Mouse (Mus musculus) liver, embryonic 11.5 days (tissue): ENCODE results near the gene Mid1. TPM values are rescaled to one million over a fixed set of nuclear protein-coding genes. Genes with fewer than 3 reads are reported as not detected.
A peak's percentile ranks its signal among the peaks of the same experiment; 100 is the strongest.
"Not testable (repeated sequence)": the region's sequence is repeated elsewhere in the genome, so short reads cannot be mapped to it uniquely, and the experiment has no call there.

Source experiments
- ATAC-seq: fragments of 200-750 bp; cut with Nextera tagmentation; replicated peaks from 2 replicates; pipeline ENCODE4 v1.8.0; 2017; ENCODE audit warnings: moderate number of reproducible peaks, mild to moderate bottlenecking, moderate TSS enrichment, moderate library complexity; ENCODE audit not compliant: low FRiP score
- DNase-seq: peaks from one replicate; pipeline ENCODE4 v3.0.0-alpha.2; 2017; ENCODE audit warnings: low spot score
- H3K27ac ChIP-seq: fragments of 300-500 bp; sonication (generic); 2 replicates; pipeline ENCODE4 v1.5.1; 2014; ENCODE audit warnings: mild to moderate bottlenecking, low read depth, low read length, control low read depth
- H3K27me3 ChIP-seq: fragments of 300-500 bp; sonication (generic); replicated peaks from 2 replicates; pipeline ENCODE4 v1.6.1; 2014; ENCODE audit warnings: low read length, mixed read lengths; ENCODE audit not compliant: control insufficient read depth, insufficient read depth
- H3K36me3 ChIP-seq: fragments of 300-500 bp; sonication (generic); 2 replicates; pipeline ENCODE4 v1.6.1; 2014; ENCODE audit warnings: mild to moderate bottlenecking, low read length, moderate library complexity, mixed read lengths; ENCODE audit not compliant: control insufficient read depth, insufficient read depth
- H3K4me1 ChIP-seq: fragments of 300-500 bp; sonication (generic); replicated peaks from 2 replicates; pipeline ENCODE4 v1.6.1; 2014; ENCODE audit warnings: low read length, mixed read lengths; ENCODE audit not compliant: control insufficient read depth, insufficient read depth
- H3K4me2 ChIP-seq: fragments of 300-500 bp; sonication (generic); 2 replicates; pipeline ENCODE4 v1.6.1; 2014; ENCODE audit warnings: mild to moderate bottlenecking, control low read depth, moderate library complexity
- H3K4me3 ChIP-seq: fragments of 300-500 bp; sonication (generic); 2 replicates; pipeline ENCODE4 v1.5.1; 2014; ENCODE audit warnings: low read depth, low read length, control low read depth
- H3K9ac ChIP-seq: fragments of 300-500 bp; sonication (generic); 2 replicates; pipeline ENCODE4 v1.6.1; 2014; ENCODE audit warnings: low read depth, low read length, control low read depth
- H3K9me3 ChIP-seq: fragments of 300-500 bp; sonication (generic); 2 replicates; pipeline ENCODE4 v1.6.1; 2016; ENCODE audit warnings: low read length, inconsistent platforms, mixed read lengths; ENCODE audit not compliant: control insufficient read depth
- WGBS: fragments of 180-500 bp; shearing (Covaris S2); extraction: QIAGEN DNeasy Blood & Tissue Kit; methylation state at CpG from one replicate; pipeline ENCODE4 v1.1.7; 2014; 5-methylcytosine and 5-hydroxymethylcytosine counted together
- polyA plus RNA-seq: library from polyadenylated mRNA; unstranded; fragments of >200 nt; fragmentation: Nextera tagmentation; extraction: Ambion mirVana; gene quantifications from 2 replicates; pipeline ENCODE4 v1.2.1, GENCODE M21; 2014

Gene Mid1
- polyA plus RNA-seq, 1 experiment from 2014 or later: 6.7 TPM

- not testable (repeated sequence) for ATAC-seq, H3K9ac ChIP-seq, H3K4me2 ChIP-seq, H3K27ac ChIP-seq, H3K4me1 ChIP-seq, H3K4me3 ChIP-seq, H3K27me3 ChIP-seq, DNase-seq
- WGBS: 82% methylated on average over 6 of the region's 6 CpGs
- Histone ChIP-seq H3K36me3 (peaks cover 51% of the 10 kb centered on the region), H3K9me3 (peaks cover 46% of the 10 kb centered on the region)
These were observed 295.2 kb downstream of the Mid1 start for GRCm38 (mm10) chrX:169980203-169980556.

GRCm38 (mm10) chrX:169980809-169981289 lies 295.9 kb downstream of the Mid1 start:
- DNase-seq (peak; percentile 46), ATAC-seq (0 out of 2 replicates have a peak, but pooled peaks have one; percentile 8)
- Histone ChIP-seq H3K4me2 (no peak overlapping the region), H3K36me3 (peaks cover 51% of the 10 kb centered on the region), H3K4me3 (no peak overlapping the region), H3K9me3 (peaks cover 50% of the 10 kb centered on the region), H3K4me1 (no peaks in the 10 kb centered on the region), H3K27ac (no peak overlapping the region), H3K9ac (no peak overlapping the region), H3K27me3 (no peaks in the 10 kb centered on the region)
- WGBS: 76% methylated on average over 12 of the region's 12 CpGs

GRCm38 (mm10) chrX:169981761-169982181 lies 296.8 kb downstream of the Mid1 start:
- H3K36me3 ChIP-seq: peaks cover 57% of the 10 kb centered on the region
- WGBS: 82% methylated on average over 19 of the region's 19 CpGs
- peak; percentile 58 for DNase-seq
- not testable (repeated sequence) for H3K4me1 ChIP-seq, H3K27me3 ChIP-seq, H3K27ac ChIP-seq, H3K4me3 ChIP-seq, H3K9ac ChIP-seq, H3K4me2 ChIP-seq, ATAC-seq
- peaks cover 56% of the 10 kb centered on the region for H3K9me3 ChIP-seq

GRCm38 (mm10) chrX:169982606-169983400 lies 297.8 kb downstream of the Mid1 start:
- peaks cover 62% of the 10 kb centered on the region for H3K36me3 ChIP-seq
- H3K27ac ChIP-seq, H3K4me2 ChIP-seq, DNase-seq, ATAC-seq, H3K4me1 ChIP-seq, H3K27me3 ChIP-seq, H3K4me3 ChIP-seq, H3K9ac ChIP-seq: not testable (repeated sequence)
- H3K9me3 ChIP-seq: peaks cover 62% of the 10 kb centered on the region
- 88% methylated on average over 23 of the region's 23 CpGs for WGBS

GRCm38 (mm10) chrX:169983401-169984165 lies 298.6 kb downstream of the Mid1 start:
- Histone ChIP-seq H3K9me3 (peaks cover 61% of the 10 kb centered on the region), H3K36me3 (peaks cover 61% of the 10 kb centered on the region)
- H3K27ac ChIP-seq, H3K4me2 ChIP-seq, H3K9ac ChIP-seq, H3K4me1 ChIP-seq, ATAC-seq, H3K27me3 ChIP-seq, H3K4me3 ChIP-seq: not testable (repeated sequence)
- WGBS: 87% methylated on average over 19 of the region's 19 CpGs
- peak; percentile 53 for DNase-seq

GRCm38 (mm10) chrX:169984331-169984730 lies 299.3 kb downstream of the Mid1 start:
- peaks cover 63% of the 10 kb centered on the region for H3K9me3 ChIP-seq
- ATAC-seq, H3K4me2 ChIP-seq, H3K27ac ChIP-seq, H3K4me1 ChIP-seq, DNase-seq, H3K27me3 ChIP-seq, H3K4me3 ChIP-seq, H3K9ac ChIP-seq: not testable (repeated sequence)
- H3K36me3 ChIP-seq: peaks cover 68% of the 10 kb centered on the region
- 86% methylated on average over 7 of the region's 7 CpGs for WGBS

- H3K9ac ChIP-seq, H3K27me3 ChIP-seq, ATAC-seq, H3K4me1 ChIP-seq, H3K4me3 ChIP-seq, H3K4me2 ChIP-seq, H3K27ac ChIP-seq: not testable (repeated sequence)
- Histone ChIP-seq H3K9me3 (peaks cover 64% of the 10 kb centered on the region), H3K36me3 (peaks cover 66% of the 10 kb centered on the region)
- peak; percentile 56 for DNase-seq
- 91% methylated on average over 21 of the region's 21 CpGs for WGBS
These were observed 299.9 kb downstream of the Mid1 start for GRCm38 (mm10) chrX:169984853-169985252.

GRCm38 (mm10) chrX:169985796-169986195 lies 300.8 kb downstream of the Mid1 start:
- not testable (repeated sequence) for H3K27me3 ChIP-seq, H3K9ac ChIP-seq, H3K4me1 ChIP-seq, H3K27ac ChIP-seq, H3K4me2 ChIP-seq, H3K4me3 ChIP-seq
- WGBS: 82% methylated on average over 18 of the region's 18 CpGs
- Histone ChIP-seq H3K36me3 (peaks cover 71% of the 10 kb centered on the region), H3K9me3 (peaks cover 72% of the 10 kb centered on the region)
- ATAC-seq: 0 out of 2 replicates have a peak, but pooled peaks have one; percentile 10
- peak; percentile 56 for DNase-seq
